Mouse (Mus musculus) midbrain, postnatal 0 days (tissue): ENCODE measurements around the gene Angel2. TPM values are rescaled to one million over a fixed set of nuclear protein-coding genes. Genes with fewer than 3 reads are reported as not detected.

Source experiments
- ATAC-seq: fragments of 200-750 bp; cut with Nextera tagmentation; 2 replicates; pipeline ENCODE4 v1.8.0; 2017; ENCODE audit warnings: moderate number of reproducible peaks, mild to moderate bottlenecking, moderate TSS enrichment, moderate library complexity; ENCODE audit not compliant: low FRiP score
- DNase-seq: peaks from one replicate; pipeline ENCODE4 v3.0.0-alpha.2; 2015; ENCODE audit warnings: low spot score
- H3K27ac ChIP-seq: fragments of 300-500 bp; sonication (generic); 2 replicates; pipeline ENCODE4 v1.5.1; 2014; ENCODE audit warnings: low read depth, mild to moderate bottlenecking, low read length, mixed read lengths
- H3K27me3 ChIP-seq: fragments of 300-500 bp; sonication (generic); 2 replicates; pipeline ENCODE4 v1.6.1; 2014; ENCODE audit warnings: low read length, control low read depth, mixed read lengths; ENCODE audit not compliant: insufficient read depth
- H3K36me3 ChIP-seq: fragments of 300-500 bp; sonication (generic); 2 replicates; pipeline ENCODE4 v1.6.1; 2014; ENCODE audit warnings: low read length, control low read depth, mixed read lengths; ENCODE audit not compliant: insufficient read depth
- H3K4me1 ChIP-seq: fragments of 300-500 bp; sonication (generic); 2 replicates; pipeline ENCODE4 v1.6.1; 2014; ENCODE audit warnings: mild to moderate bottlenecking, control low read depth, antibody characterized with exemption, low read length, mixed read lengths; ENCODE audit not compliant: insufficient read depth
- H3K4me2 ChIP-seq: fragments of 300-500 bp; sonication (generic); 2 replicates; pipeline ENCODE4 v1.6.1; 2014; ENCODE audit warnings: low read depth, mild to moderate bottlenecking, low read length, mixed read lengths; ENCODE audit not compliant: poor library complexity, severe bottlenecking
- H3K4me3 ChIP-seq: fragments of 300-500 bp; sonication (generic); 2 replicates; pipeline ENCODE4 v1.5.1; 2014; ENCODE audit warnings: low read depth, mild to moderate bottlenecking, low read length, moderate library complexity
- H3K9ac ChIP-seq: fragments of 300-500 bp; sonication (generic); replicated peaks from 2 replicates; pipeline ENCODE4 v1.6.1; 2014; ENCODE audit warnings: mild to moderate bottlenecking, low read length, moderate library complexity, mixed read lengths; ENCODE audit not compliant: poor library complexity, severe bottlenecking
- H3K9me3 ChIP-seq: fragments of 300-500 bp; sonication (generic); 2 replicates; pipeline ENCODE4 v1.6.1; 2016; ENCODE audit warnings: low read length, control low read depth
- CTCF ChIP-seq: IDR thresholded peaks from 2 replicates; pipeline ENCODE4 v1.5.1; 2016; ENCODE audit warnings: antibody characterized with exemption, mild to moderate bottlenecking
- WGBS: fragments of 180-500 bp; shearing (Covaris S2); extraction: QIAGEN DNeasy Blood & Tissue Kit; methylation state at CpG from one replicate; pipeline ENCODE4 v1.1.7; 2014; 5-methylcytosine and 5-hydroxymethylcytosine counted together
- polyA plus RNA-seq: library from polyadenylated mRNA; unstranded; fragments of >200 nt; fragmentation: Nextera tagmentation; extraction: Ambion mirVana; gene quantifications from 2 replicates; pipeline ENCODE4 v1.2.1, GENCODE M21; 2015
- total RNA-seq: library from RNA; depleted of rRNA; stranded (reverse); fragments of >200 nt; gene quantifications from 2 replicates; pipeline ENCODE4 v1.2.3, GENCODE M21; 2014

The Angel2 gene
- total and polyA plus RNA-seq, 2 experiments from 2014 or later = 31.4 to 41.6 TPM

DNA sequence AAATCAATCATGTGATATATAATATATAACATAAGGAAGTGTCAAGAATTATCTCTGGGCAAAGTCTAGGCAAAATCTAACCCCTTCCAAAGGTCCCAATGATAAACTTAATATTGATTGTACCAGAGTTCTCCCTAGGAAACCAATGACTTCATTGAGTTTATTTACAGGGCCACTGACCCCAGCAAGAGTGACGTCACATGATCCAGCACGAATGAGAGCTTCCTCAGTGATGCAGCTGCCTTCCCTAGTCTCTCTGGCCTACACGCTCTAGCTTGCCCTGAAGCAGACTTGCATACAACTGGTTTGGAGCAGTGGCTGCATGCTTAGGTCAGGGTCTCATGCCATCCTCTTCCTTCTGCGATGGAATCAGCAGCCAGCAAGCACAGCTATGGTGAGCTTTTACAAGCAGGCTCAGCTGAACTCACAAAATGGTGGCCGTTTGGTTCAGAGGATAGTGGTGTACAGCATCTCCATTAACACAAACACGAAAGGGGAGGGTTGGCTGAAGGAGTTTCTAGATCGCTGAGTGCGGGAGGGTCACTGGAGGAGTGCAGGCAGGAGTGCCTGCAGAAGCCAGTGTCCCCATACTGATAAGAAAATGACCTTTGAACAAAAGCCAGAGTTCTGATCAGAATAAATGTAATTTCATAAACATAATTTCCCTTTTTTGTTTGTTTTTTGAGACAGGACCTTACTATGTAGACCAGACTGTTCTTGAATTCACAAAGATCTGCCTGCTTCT, 5.0 kb upstream of the Angel2 start:
- DNase-seq = no peak
- 70% methylated on average over 8 of the region's 8 CpGs for WGBS
- Histone ChIP-seq H3K27ac (no peak overlapping the region), H3K4me3 (no peak overlapping the region), H3K4me2 (no peak overlapping the region), H3K9me3 (no peaks in the 10 kb centered on the region), H3K9ac (no peak overlapping the region), H3K4me1 (no peaks in the 10 kb centered on the region), H3K27me3 (no peaks in the 10 kb centered on the region), H3K36me3 (no peaks in the 10 kb centered on the region)
- no peak for TF ChIP-seq CTCF
- ATAC-seq = no peak

DNA sequence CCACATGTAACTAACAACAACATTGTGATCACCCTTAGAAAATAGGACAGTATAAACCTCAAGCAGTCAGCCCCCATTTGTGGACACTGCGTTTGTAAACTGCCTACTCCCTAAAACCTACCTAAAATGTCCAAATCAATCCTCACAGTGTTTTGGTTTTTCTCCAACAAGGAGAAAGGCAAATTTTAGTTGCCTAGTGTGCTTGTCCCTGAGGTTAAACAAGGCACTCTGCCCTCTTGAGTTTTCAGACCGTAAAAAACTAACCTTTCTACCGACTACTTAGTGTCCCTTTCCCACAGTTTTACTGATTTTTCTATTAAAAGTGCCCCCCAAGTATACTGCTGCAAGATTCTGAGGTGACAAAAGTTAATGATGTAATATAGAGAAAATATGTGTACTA, 2.4 kb downstream of the Angel2 start:
- no peak overlapping the region for H3K4me3 ChIP-seq
- peaks cover 4% of the 10 kb centered on the region; the same call in 1 of the 2 replicates for H3K4me1 ChIP-seq
- no peak overlapping the region for H3K9ac ChIP-seq
- no peak for TF ChIP-seq CTCF
- 98% methylated on average over 3 of the region's 3 CpGs for WGBS
- H3K27me3 ChIP-seq = no peaks in the 10 kb centered on the region
- H3K4me2 ChIP-seq = peak overlapping the region; percentile 66
- H3K36me3 ChIP-seq = no peaks in the 10 kb centered on the region
- no peaks in the 10 kb centered on the region for H3K9me3 ChIP-seq
- ATAC-seq = no peak
- no peak for DNase-seq
- H3K27ac ChIP-seq = no peak overlapping the region

DNA sequence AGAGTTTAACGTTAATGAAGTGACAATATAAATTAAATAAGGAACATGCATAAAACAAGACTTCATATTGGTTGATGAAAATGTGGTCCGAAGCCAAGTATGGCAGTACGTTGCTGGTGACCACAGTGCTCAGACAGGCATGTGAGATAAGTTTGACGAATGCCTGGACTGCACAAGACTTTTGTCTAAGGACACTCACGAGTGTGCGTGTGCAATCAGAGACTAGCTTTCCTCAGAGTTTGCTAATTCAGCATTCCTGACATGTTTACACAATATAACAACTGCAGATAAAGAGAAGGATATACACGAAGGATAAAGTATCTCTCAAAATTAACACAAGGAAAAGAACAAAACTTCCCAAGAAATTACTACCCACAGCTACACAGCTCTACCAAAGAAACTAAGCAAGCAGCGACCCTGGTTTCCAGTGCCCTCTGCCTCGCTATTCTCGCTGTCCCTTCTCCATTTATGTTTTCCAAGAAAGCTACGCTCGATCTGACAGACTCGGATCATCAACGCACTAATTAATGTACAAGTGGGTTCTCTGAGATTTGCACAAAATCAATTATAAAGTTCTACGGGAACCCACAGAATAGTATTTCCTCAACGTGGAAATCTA, 2.9 kb downstream of the Angel2 start:
- Histone ChIP-seq H3K27me3 (no peaks in the 10 kb centered on the region), H3K9me3 (no peaks in the 10 kb centered on the region), H3K4me3 (peak overlapping the region; percentile 67), H3K9ac (peak overlapping the region; percentile 92), H3K36me3 (no peaks in the 10 kb centered on the region), H3K27ac (peak overlapping the region; percentile 99), H3K4me1 (peaks cover 4% of the 10 kb centered on the region; the same call in 1 of the 2 replicates), H3K4me2 (peak overlapping the region; percentile 66)
- DNase-seq = no peak
- 22% methylated on average over 16 of the region's 16 CpGs for whole genome bisulfite sequencing
- no peak for TF ChIP-seq CTCF
- ATAC-seq = peak; percentile 36

DNA sequence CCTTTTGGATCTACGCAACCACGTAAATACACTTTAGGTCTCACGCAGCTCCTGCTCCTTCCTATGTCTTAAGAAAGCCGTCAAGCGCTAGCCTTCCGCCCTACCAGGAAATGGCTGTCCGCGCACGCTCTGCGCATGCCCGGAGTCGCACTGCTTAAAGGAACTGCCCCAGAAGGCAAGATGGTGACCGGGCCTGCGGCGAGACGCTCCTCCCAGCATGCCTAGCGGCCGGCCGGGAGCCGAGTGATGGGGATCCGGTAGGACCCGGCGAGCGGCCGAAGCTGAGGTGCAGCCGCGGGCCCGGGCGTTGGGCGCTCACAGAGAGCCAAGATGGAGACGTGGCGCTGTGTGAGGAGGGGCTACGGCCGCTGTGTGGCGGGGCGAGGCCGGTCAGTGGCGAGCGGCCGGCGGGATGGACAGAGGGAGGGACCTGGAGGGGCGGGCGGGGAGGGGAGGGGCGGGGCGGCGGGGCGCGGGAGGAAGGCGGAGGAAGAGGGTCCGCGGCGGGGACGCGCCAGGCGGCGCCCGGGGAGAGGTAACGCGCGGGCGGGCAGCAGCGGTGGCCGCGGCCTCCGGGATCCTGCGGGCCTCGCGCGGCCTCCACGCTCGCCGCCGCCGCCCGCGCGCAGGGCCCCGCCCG, 3.6 kb downstream of the Angel2 start:
- H3K27me3 ChIP-seq = no peaks in the 10 kb centered on the region
- DNase-seq = peak; percentile 98
- peak overlapping the region; percentile 67 for H3K4me3 ChIP-seq
- 0 out of 2 replicates have a peak, but pooled peaks cover 3% of the 10 kb centered on the region for H3K36me3 ChIP-seq
- H3K4me2 ChIP-seq = peak overlapping the region; percentile 66
- peaks cover 4% of the 10 kb centered on the region; the same call in 1 of the 2 replicates for H3K4me1 ChIP-seq
- H3K9me3 ChIP-seq = no peaks in the 10 kb centered on the region
- ATAC-seq = peak; percentile 96
- TF ChIP-seq CTCF = no peak
- H3K9ac ChIP-seq = peak overlapping the region; percentile 92
- H3K27ac ChIP-seq = peak overlapping the region; percentile 99
- 0% methylated on average over 35 of the region's 79 CpGs for WGBS

- H3K9ac ChIP-seq = peak overlapping the region; percentile 92
- H3K27ac ChIP-seq = peak overlapping the region; percentile 99
- H3K9me3 ChIP-seq = no peaks in the 10 kb centered on the region
- H3K4me3 ChIP-seq = peak overlapping the region; percentile 67
- no peak for TF ChIP-seq CTCF
- 6% methylated on average over 27 of the region's 27 CpGs for WGBS
- no peak; the same call in 1 of the 2 replicates for ATAC-seq
- peaks cover 8% of the 10 kb centered on the region for H3K36me3 ChIP-seq
- H3K4me2 ChIP-seq = peak overlapping the region; percentile 66
- no peaks in the 10 kb centered on the region for H3K27me3 ChIP-seq
- H3K4me1 ChIP-seq = peaks cover 4% of the 10 kb centered on the region; the same call in 1 of the 2 replicates
- no peak for DNase-seq
These were observed 4.2 kb downstream of the Angel2 start for GRCm38 (mm10) chr1:190929010-190929695.
